In the genomic region with DNA sequence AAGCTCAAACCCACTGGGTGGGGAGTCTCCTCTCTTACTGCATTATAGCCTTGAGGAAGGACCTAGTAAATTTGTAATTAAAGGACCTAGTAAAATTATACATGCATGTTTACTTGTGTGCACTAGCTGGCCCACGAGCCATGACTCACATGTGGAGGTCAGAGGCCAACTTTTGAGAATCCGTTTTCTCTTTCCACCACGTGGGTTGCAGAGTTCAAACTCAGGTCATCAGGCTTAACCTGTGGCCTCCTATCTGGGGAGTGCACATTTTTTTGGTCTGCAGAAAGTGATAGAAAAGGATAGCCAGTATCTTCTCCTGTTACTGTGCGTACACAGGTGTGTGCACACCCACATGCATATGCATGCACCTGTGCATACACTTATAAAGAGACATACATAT, we compare ENCODE assay signal across 19 mouse cellular contexts. TPM values are rescaled to one million over a fixed set of nuclear protein-coding genes. Genes with fewer than 3 reads are reported as not detected.
DNase-seq lines count a peak whose midpoint lies in the region; ATAC-seq and TF ChIP-seq lines count a peak whose summit lies in the region.
"Had no signal": no experiment of that assay in that cellular context is flagged by ENCODE, and none has a peak within 500 bp of the region (broad histone marks: within the 10 kb centered on the region; RNA-seq: fewer than 3 reads in every experiment).

No protein-coding gene starts in this region.

- no peaks in the 10 kb centered on the region for H3K9me3 ChIP-seq in liver, embryonic 16.5 days (replicated peaks; ENCODE audit: control insufficient read depth, low read length)
- H3K9me3 ChIP-seq in liver, embryonic 12.5 days (replicated peaks) = no peaks in the 10 kb centered on the region
- peaks cover 2% of the 10 kb centered on the region for H3K9me3 ChIP-seq in CH12.LX (replicated peaks; ENCODE audit: low read length)
- H3K9me3 ChIP-seq in limb, embryonic 10.5 days (replicated peaks) = no peaks in the 10 kb centered on the region
- H3K9me3 ChIP-seq: embryonic facial prominence, embryonic 12.5 days; forebrain, embryonic 12.5 days; hindbrain, embryonic 12.5 days; lung, embryonic 15.5 days; midbrain, embryonic 10.5 days; neural tube, embryonic 15.5 days had no signal

- no peak overlapping the region for H3K27ac ChIP-seq in liver, embryonic 16.5 days (ENCODE audit: low read length)
- H3K27ac ChIP-seq in liver, embryonic 12.5 days = no peak overlapping the region
- no peak overlapping the region for H3K27ac ChIP-seq in CH12.LX (ENCODE audit: insufficient read depth, low read depth)
- no peak overlapping the region for H3K27ac ChIP-seq in limb, embryonic 10.5 days
- H3K27ac ChIP-seq: embryonic facial prominence, embryonic 12.5 days; forebrain, embryonic 12.5 days; hindbrain, embryonic 12.5 days; lung, embryonic 15.5 days; midbrain, embryonic 10.5 days; neural tube, embryonic 15.5 days had no signal

- TF ChIP-seq POLR2A in CH12.LX (IDR thresholded peaks at IDR 0.05; ENCODE audit: low read depth, low read length) = no peak

- in situ Hi-C loops in CH12.LX (cut with MboI; ENCODE audit: low pct_ligation_motif_present, low pct_unique_long_range_greater_than_20kb, low sequenced_read_pairs) = no loop called here

- H3K79me2 ChIP-seq in CH12.LX (replicated peaks; ENCODE audit: control insufficient read depth, extremely low read depth, insufficient read depth, poor library complexity, severe bottlenecking) = no peaks in the 10 kb centered on the region

- TF ChIP-seq RAD21 in CH12.LX (IDR thresholded peaks at IDR 0.05; ENCODE audit: low read depth, low read length) = no peak

- H3K4me1 ChIP-seq in liver, embryonic 16.5 days (ENCODE audit: control insufficient read depth, low read depth, low read length) = peaks cover 11% of the 10 kb centered on the region
- peaks cover 40% of the 10 kb centered on the region for H3K4me1 ChIP-seq in liver, embryonic 12.5 days
- peaks cover 7 to 9% of the 10 kb centered on the region in 2 experiments; a peak in 3 of 4 replicates for H3K4me1 ChIP-seq in CH12.LX (ENCODE audit: control insufficient read depth in 1 of 2, insufficient read depth in 2 of 2)
- peaks cover 5% of the 10 kb centered on the region for H3K4me1 ChIP-seq in limb, embryonic 10.5 days
- H3K4me1 ChIP-seq: embryonic facial prominence, embryonic 12.5 days; forebrain, embryonic 12.5 days; hindbrain, embryonic 12.5 days; lung, embryonic 15.5 days; midbrain, embryonic 10.5 days; neural tube, embryonic 15.5 days had no signal

- H3K9ac ChIP-seq in liver, embryonic 16.5 days (ENCODE audit: low read depth, low read length) = no peak overlapping the region
- H3K9ac ChIP-seq in liver, embryonic 12.5 days = no peak overlapping the region
- H3K9ac ChIP-seq in CH12.LX (ENCODE audit: insufficient read depth, low read depth) = no peak overlapping the region
- H3K9ac ChIP-seq: embryonic facial prominence, embryonic 12.5 days; forebrain, embryonic 12.5 days; hindbrain, embryonic 12.5 days; lung, embryonic 15.5 days; neural tube, embryonic 15.5 days had no signal

- peak; percentile 28; the same call in 1 of the 2 replicates for ATAC-seq in liver, embryonic 16.5 days (ENCODE audit: low read depth)
- ATAC-seq in liver, embryonic 12.5 days = no peak
- ATAC-seq in inflammation-experienced regulatory T-cells, adult 6 months = peak; percentile 54

- H3K36me3 ChIP-seq in liver, embryonic 16.5 days (ENCODE audit: control insufficient read depth, insufficient read depth) = no peaks in the 10 kb centered on the region
- no peaks in the 10 kb centered on the region for H3K36me3 ChIP-seq in liver, embryonic 12.5 days
- no peaks in the 10 kb centered on the region for H3K36me3 ChIP-seq in CH12.LX (replicated peaks in 1 of 2; ENCODE audit: control insufficient read depth in 1 of 2, insufficient read depth in 1 of 2, low read length in 1 of 2)
- H3K36me3 ChIP-seq in limb, embryonic 10.5 days = no peaks in the 10 kb centered on the region
- H3K36me3 ChIP-seq: embryonic facial prominence, embryonic 12.5 days; forebrain, embryonic 12.5 days; hindbrain, embryonic 12.5 days; lung, embryonic 15.5 days; midbrain, embryonic 10.5 days; neural tube, embryonic 15.5 days had no signal

- TF ChIP-seq EP300 in CH12.LX (IDR thresholded peaks at IDR 0.05; ENCODE audit: low read length) = no peak

- no peak overlapping the region for H3K4me3 ChIP-seq in liver, embryonic 16.5 days (ENCODE audit: low read depth, low read length)
- H3K4me3 ChIP-seq in liver, embryonic 12.5 days = no peak overlapping the region
- H3K4me3 ChIP-seq in CH12.LX (replicated peaks in 1 of 3; ENCODE audit: low read depth in 2 of 3, low read length in 2 of 3, poor library complexity in 1 of 3) = no peak overlapping the region
- H3K4me3 ChIP-seq in limb, embryonic 10.5 days = no peak overlapping the region
- H3K4me3 ChIP-seq: embryonic facial prominence, embryonic 12.5 days; forebrain, embryonic 12.5 days; hindbrain, embryonic 12.5 days; lung, embryonic 15.5 days; midbrain, embryonic 10.5 days; neural tube, embryonic 15.5 days had no signal

- H3K27me3 ChIP-seq in liver, embryonic 16.5 days (ENCODE audit: control insufficient read depth, insufficient read depth, low read depth, low read length) = no peaks in the 10 kb centered on the region
- H3K27me3 ChIP-seq in liver, embryonic 12.5 days (replicated peaks) = 0 out of 2 replicates have a peak, but pooled peaks cover 3% of the 10 kb centered on the region
- H3K27me3 ChIP-seq in CH12.LX (replicated peaks) = peaks cover 6% of the 10 kb centered on the region
- H3K27me3 ChIP-seq in limb, embryonic 10.5 days (ENCODE audit: low read depth, poor library complexity, severe bottlenecking) = no peaks in the 10 kb centered on the region
- H3K27me3 ChIP-seq: embryonic facial prominence, embryonic 12.5 days; hindbrain, embryonic 12.5 days; lung, embryonic 15.5 days; neural tube, embryonic 15.5 days had no signal

- no peak for DNase-seq in CH12.LX (ENCODE audit: extremely low read depth)
- DNase-seq in yolk sac, embryonic 10.5 days (ENCODE audit: low spot score) = peak; percentile 75
- DNase-seq in ovary, postnatal 10 days (ENCODE audit: low spot score) = no peak
- DNase-seq in limb, embryonic 10.5 days (ENCODE audit: low spot score) = no peak
- no peak for DNase-seq in kidney, adult 18-20 months
- DNase-seq: adrenal gland, postnatal 25 days; cerebellum, adult 9-10 months; gastrocnemius, postnatal 36 days; kidney, adult 9 months; lung, postnatal 4 days had no signal

- TF ChIP-seq CTCF in CH12.LX (conservative IDR thresholded peaks at IDR 0.05 in 1 of 2, IDR thresholded peaks at IDR 0.05 in 1 of 2; ENCODE audit: low read depth in 2 of 2, low read length in 2 of 2) = no peak

- 26% methylated on average over 4 of the region's 4 CpGs for WGBS in liver, embryonic 16.5 days (ENCODE audit: insufficient replicate concordance)
- WGBS in liver, embryonic 12.5 days (ENCODE audit: insufficient replicate concordance) = 31% methylated on average over 4 of the region's 4 CpGs
- 35% methylated on average over 4 of the region's 4 CpGs for WGBS in limb, embryonic 10.5 days

- dilution Hi-C loops in CH12.LX (cut with MboI; ENCODE audit: extremely low pct_ligation_motif_present, extremely low pct_unique_long_range_greater_than_20kb, low sequenced_read_pairs) = no loop called here

- H3K4me2 ChIP-seq in liver, embryonic 16.5 days (ENCODE audit: low read depth, low read length) = no peak overlapping the region
- H3K4me2 ChIP-seq in liver, embryonic 12.5 days = no peak overlapping the region
- H3K4me2 ChIP-seq in CH12.LX (ENCODE audit: insufficient read depth, low read depth, poor library complexity, severe bottlenecking) = no peak overlapping the region
- H3K4me2 ChIP-seq: embryonic facial prominence, embryonic 12.5 days; forebrain, embryonic 12.5 days; hindbrain, embryonic 12.5 days; lung, embryonic 15.5 days; neural tube, embryonic 15.5 days had no signal

RNA-seq across cellular contexts. Expression of gene Copg1, which starts 8.6 kb away (rescaled TPM):
- polyA plus RNA-seq in liver, embryonic 16.5 days (2015; fragmentation: Nextera tagmentation; extraction: Ambion mirVana) = 58.1 and 59.3 TPM in 2 replicates
- polyA plus RNA-seq in liver, embryonic 12.5 days (2016; fragmentation: Nextera tagmentation; extraction: Ambion mirVana) = 79.2 and 85.0 TPM in 2 replicates
- total RNA-seq in CH12.LX (2012; rRNA removed) (85.1 and 99.3 TPM in 2 replicates), CH12.LX (2014; rRNA removed) (75.6 and 78.3 TPM in 2 replicates)
- 81.3 and 91.9 TPM in 2 replicates for polyA plus RNA-seq in CH12.LX (2012; ENCODE audit: insufficient read length, low read depth)
- 100 to 1,000 TPM in 1 of 3 experiments, 10 to 100 TPM in 2; 63.1 to 108 (median 84.1) TPM for polyA plus RNA-seq in inflammation-experienced regulatory T-cells, adult 6 months (2017; shearing (Covaris generic))
- 153 and 174 TPM in 2 replicates for polyA plus RNA-seq in limb, embryonic 10.5 days (2016; fragmentation: Nextera tagmentation; extraction: Ambion mirVana)

RNA-seq across cellular contexts. Expression of gene Cnbp, which starts 28.1 kb away (rescaled TPM):
- polyA plus RNA-seq in liver, embryonic 16.5 days (2015; fragmentation: Nextera tagmentation; extraction: Ambion mirVana) = 486 and 530 TPM in 2 replicates
- 896 and 933 TPM in 2 replicates for polyA plus RNA-seq in liver, embryonic 12.5 days (2016; fragmentation: Nextera tagmentation; extraction: Ambion mirVana)
- total RNA-seq in CH12.LX (2012; rRNA removed) (558 and 652 TPM in 2 replicates), CH12.LX (2014; rRNA removed) (838 and 876 TPM in 2 replicates)
- polyA plus RNA-seq in CH12.LX (2012; ENCODE audit: insufficient read length, low read depth) = 649 and 743 TPM in 2 replicates
- 1,000 to 10,000 TPM in 2 of 3 experiments, 100 to 1,000 TPM in 1; 888 to 1,186 (median 1,089) TPM for polyA plus RNA-seq in inflammation-experienced regulatory T-cells, adult 6 months (2017; shearing (Covaris generic))
- 1,415 and 1,701 TPM in 2 replicates for polyA plus RNA-seq in limb, embryonic 10.5 days (2016; fragmentation: Nextera tagmentation; extraction: Ambion mirVana)

RNA-seq across cellular contexts. Expression of gene Hmces, which starts 34.7 kb away (rescaled TPM):
- polyA plus RNA-seq in liver, embryonic 16.5 days (2015; fragmentation: Nextera tagmentation; extraction: Ambion mirVana) = 14.9 and 17.5 TPM in 2 replicates
- 27.0 and 27.5 TPM in 2 replicates for polyA plus RNA-seq in liver, embryonic 12.5 days (2016; fragmentation: Nextera tagmentation; extraction: Ambion mirVana)
- total RNA-seq in CH12.LX (2012; rRNA removed) = 8.4 and 11.8 TPM in 2 replicates
- total RNA-seq in CH12.LX (2014; rRNA removed) = 0.31 and 0.73 TPM in 2 replicates
- polyA plus RNA-seq in CH12.LX (2012; ENCODE audit: insufficient read length, low read depth) = 0.99 and 1.4 TPM in 2 replicates
- polyA plus RNA-seq in inflammation-experienced regulatory T-cells, adult 6 months (2017; shearing (Covaris generic)) = 10 to 100 TPM; 45.1 to 53.4 (median 49.3) TPM
- polyA plus RNA-seq in limb, embryonic 10.5 days (2016; fragmentation: Nextera tagmentation; extraction: Ambion mirVana) = 72.7 and 81.9 TPM in 2 replicates

RNA-seq across cellular contexts. Expression of gene Isy1, which starts 40.4 kb away (rescaled TPM):
- 17.5 and 24.2 TPM in 2 replicates for polyA plus RNA-seq in liver, embryonic 16.5 days (2015; fragmentation: Nextera tagmentation; extraction: Ambion mirVana)
- 59.5 and 62.4 TPM in 2 replicates for polyA plus RNA-seq in liver, embryonic 12.5 days (2016; fragmentation: Nextera tagmentation; extraction: Ambion mirVana)
- 43.8 and 67.7 TPM in 2 replicates for total RNA-seq in CH12.LX (2012; rRNA removed)
- 77.4 and 84.2 TPM in 2 replicates for total RNA-seq in CH12.LX (2014; rRNA removed)
- 140 and 204 TPM in 2 replicates for polyA plus RNA-seq in CH12.LX (2012; ENCODE audit: insufficient read length, low read depth)
- 100 to 1,000 TPM in 1 of 3 experiments, 10 to 100 TPM in 2; 84.1 to 102 (median 98.9) TPM for polyA plus RNA-seq in inflammation-experienced regulatory T-cells, adult 6 months (2017; shearing (Covaris generic))
- 68.8 and 74.0 TPM in 2 replicates for polyA plus RNA-seq in limb, embryonic 10.5 days (2016; fragmentation: Nextera tagmentation; extraction: Ambion mirVana)

RNA-seq across cellular contexts. Expression of gene Gm45140, which starts 43.4 kb away (rescaled TPM):
- 4.5 and 4.6 TPM in 2 replicates for polyA plus RNA-seq in liver, embryonic 16.5 days (2015; fragmentation: Nextera tagmentation; extraction: Ambion mirVana)
- 5.0 and 7.1 TPM in 2 replicates for polyA plus RNA-seq in liver, embryonic 12.5 days (2016; fragmentation: Nextera tagmentation; extraction: Ambion mirVana)
- 13.0 and 15.7 TPM in 2 replicates for total RNA-seq in CH12.LX (2012; rRNA removed)
- total RNA-seq in CH12.LX (2014; rRNA removed) = 4.3 and 5.5 TPM in 2 replicates
- 25.7 and 37.6 TPM in 2 replicates for polyA plus RNA-seq in CH12.LX (2012; ENCODE audit: insufficient read length, low read depth)
- 1 to 10 TPM; 3.6 to 6.6 (median 4.6) TPM for polyA plus RNA-seq in inflammation-experienced regulatory T-cells, adult 6 months (2017; shearing (Covaris generic))
- polyA plus RNA-seq in limb, embryonic 10.5 days (2016; fragmentation: Nextera tagmentation; extraction: Ambion mirVana) = 2.7 and 3.6 TPM in 2 replicates
